Mouse (Mus musculus) urinary bladder, adult 2 months (tissue): Measurements from ENCODE around the gene Vmn2r117. TPM values are rescaled to one million over a fixed set of nuclear protein-coding genes. Genes with fewer than 3 reads are reported as not detected.
"Not testable (repeated sequence)": the region's sequence is repeated elsewhere in the genome, so short reads cannot be mapped to it uniquely, and the experiment has no call there.

Source experiments
- DNase-seq: peaks from one replicate; pipeline ENCODE4 v3.0.0; 2022; ENCODE audit warnings: low spot score
- polyA plus RNA-seq: library from polyadenylated mRNA; depleted of rRNA; stranded (reverse); fragments of >200 nt; gene quantifications from 2 replicates; pipeline ENCODE4 v1.2.3, GENCODE M21; 2012; rRNA removed

The Vmn2r117 gene
- not detected in 2 replicates for polyA plus RNA-seq

DNA sequence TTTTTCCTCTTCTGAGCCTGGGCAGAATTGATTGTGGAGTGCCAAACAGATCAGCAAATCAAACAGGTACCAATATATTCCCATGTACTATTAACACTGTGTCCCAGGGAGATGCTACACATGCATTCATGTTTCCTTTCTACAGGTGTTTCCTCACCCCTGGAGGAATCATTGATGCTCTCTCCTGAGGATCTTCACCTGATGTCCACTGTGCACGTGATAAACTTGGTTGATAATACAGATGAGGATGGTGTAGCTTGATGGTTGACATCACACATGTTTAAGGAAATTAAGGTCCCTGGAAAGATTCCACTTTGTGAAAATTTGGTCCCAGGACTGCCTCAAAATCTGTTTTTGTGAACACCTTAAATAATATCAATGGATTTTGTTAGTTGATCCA, at the start of gene Vmn2r117:
Vmn2r117 (minus strand) TSS at position 101 of the 400 bp plus-strand sequence.
- not testable (repeated sequence) for DNase-seq

DNA sequence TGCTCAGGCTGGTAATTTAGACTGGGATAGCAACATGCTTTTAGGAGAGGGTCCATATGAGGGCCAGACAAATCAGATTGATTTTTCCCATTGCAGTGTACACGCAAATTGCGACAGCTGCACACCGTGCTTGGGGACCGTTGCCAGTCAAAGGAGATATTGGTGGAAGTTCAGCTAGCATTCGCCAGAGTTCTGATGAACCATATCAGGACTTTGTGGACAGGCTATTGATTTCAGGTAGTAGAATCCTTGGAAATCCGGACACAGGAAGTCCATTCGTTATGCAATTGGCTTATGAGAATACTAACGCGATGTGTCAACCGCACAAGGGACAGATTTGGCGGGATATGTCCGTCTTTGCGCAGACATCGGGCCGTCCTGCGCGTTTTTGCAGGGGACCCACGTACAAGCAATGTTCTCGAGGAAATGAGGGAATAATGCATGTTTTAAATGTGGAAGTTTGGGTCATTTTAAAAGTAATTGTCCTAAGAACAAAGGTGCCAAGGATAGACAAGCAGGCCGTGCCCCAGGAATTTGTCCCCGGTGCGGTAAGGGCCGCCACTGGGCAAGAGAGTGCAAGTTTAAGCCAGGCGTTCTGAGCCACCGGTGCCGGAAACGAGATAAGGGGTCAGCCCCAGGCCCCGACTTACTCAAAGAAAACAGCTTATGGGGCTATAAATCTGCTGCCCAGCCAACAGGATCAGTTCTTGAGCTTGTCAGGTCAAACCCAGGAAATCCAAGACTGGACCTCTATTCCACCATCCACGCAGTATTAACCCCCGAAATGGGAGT, 43.6 kb upstream of the Vmn2r117 start:
- not testable (repeated sequence) for DNase-seq

DNA sequence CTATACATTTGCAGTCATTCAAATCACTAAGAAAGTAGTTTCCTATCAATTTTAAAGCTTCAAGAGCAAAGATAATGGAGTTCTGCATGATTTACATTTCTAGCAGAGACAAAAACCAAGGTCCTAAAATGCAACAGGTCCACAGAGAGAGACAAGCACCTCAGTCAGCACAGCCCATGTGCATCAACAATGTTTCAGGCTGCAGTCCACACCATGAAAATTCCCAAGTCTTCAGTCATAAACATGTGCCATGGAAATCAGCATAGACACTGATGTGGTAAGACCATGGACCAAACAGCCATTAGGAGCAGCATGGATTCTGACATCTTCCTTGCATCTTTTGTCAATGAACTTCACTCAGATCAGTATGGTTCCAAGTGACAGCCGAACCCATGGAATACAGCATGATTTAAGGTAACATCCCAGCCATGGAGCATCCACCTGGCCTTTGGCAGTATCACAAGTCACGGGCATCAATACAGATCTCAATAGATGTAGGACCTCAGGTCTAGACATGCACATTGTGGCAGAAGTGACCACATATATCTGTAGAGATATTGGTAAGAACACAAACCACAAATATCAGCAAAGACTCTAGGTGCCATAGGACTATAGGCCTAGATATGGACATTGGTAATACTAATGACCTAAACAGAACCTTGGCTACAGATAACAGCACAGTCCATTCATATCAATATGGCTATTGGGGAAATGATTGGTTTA, 39.4 kb upstream of the Vmn2r117 start:
- no peak for DNase-seq

DNA sequence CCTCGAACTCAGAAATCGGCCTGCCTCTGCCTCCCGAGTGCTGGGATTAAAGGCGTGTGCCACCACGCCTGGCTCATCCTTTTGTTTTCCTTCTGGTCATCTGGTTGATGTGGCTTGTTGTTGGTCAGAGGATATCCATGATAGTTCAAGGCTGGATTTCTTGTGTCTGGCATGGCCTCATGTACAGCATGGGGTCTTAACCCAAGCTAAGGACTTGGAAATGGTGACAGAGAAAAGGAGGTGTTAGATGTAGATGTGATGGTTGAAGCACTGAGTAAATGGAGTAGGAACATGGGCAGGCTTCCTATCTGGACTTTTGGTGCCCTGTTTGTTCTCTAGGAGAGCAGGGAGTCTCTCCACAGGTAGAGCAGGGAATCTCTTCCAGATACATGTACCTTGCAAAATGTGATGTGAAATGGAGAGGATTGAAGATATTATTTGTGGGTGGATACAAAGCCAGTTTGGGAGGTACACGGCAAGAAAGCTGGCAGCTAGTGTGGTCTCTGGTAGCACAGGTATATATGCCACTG, 46.3 kb downstream of the Vmn2r117 start:
- DNase-seq, result no peak

Other genes with a start within 250 kb of the Vmn2r117 start
- gene Vmn2r114, start 167.2 kb downstream of the Vmn2r117 start, polyA plus RNA-seq, result not detected in 2 replicates
- gene Vmn2r115, start 136.0 kb downstream of the Vmn2r117 start, polyA plus RNA-seq, result not detected in 2 replicates
- gene Vmn2r116, start 95.1 kb downstream of the Vmn2r117 start, polyA plus RNA-seq, result not detected in 2 replicates
- gene Zfp213, start 84.5 kb upstream of the Vmn2r117 start, polyA plus RNA-seq, result 7.6 and 7.8 TPM in 2 replicates
- 9.2 and 11.9 TPM in 2 replicates for gene Zfp13, start 119.8 kb upstream of the Vmn2r117 start, polyA plus RNA-seq
- gene Zscan10, start 121.2 kb upstream of the Vmn2r117 start, polyA plus RNA-seq, result 0.04 TPM in 2 replicates
- gene Mmp25, start 165.6 kb upstream of the Vmn2r117 start, polyA plus RNA-seq, result 0.22 and 0.29 TPM in 2 replicates
- gene Bicdl2, start 180.8 kb upstream of the Vmn2r117 start, polyA plus RNA-seq, result 9.2 and 11.7 TPM in 2 replicates
- gene Hcfc1r1, start 193.9 kb upstream of the Vmn2r117 start, polyA plus RNA-seq, result 136 and 183 TPM in 2 replicates
- 13.2 and 16.9 TPM in 2 replicates for gene Thoc6, start 194.2 kb upstream of the Vmn2r117 start, polyA plus RNA-seq
- 17.4 and 26.7 TPM in 2 replicates for gene Tnfrsf12a, start 197.8 kb upstream of the Vmn2r117 start, polyA plus RNA-seq
- gene Cldn6, start 199.6 kb upstream of the Vmn2r117 start, polyA plus RNA-seq, result 0.04 TPM in 1 of 2 replicates, not detected in the other
- gene Cldn9, start 204.3 kb upstream of the Vmn2r117 start, polyA plus RNA-seq, result not detected in 2 replicates
- 0.10 and 0.23 TPM in 2 replicates for gene 1520401A03Rik, start 243.1 kb upstream of the Vmn2r117 start, polyA plus RNA-seq
- gene Pkmyt1, start 246.6 kb upstream of the Vmn2r117 start, polyA plus RNA-seq, result 10.4 and 15.3 TPM in 2 replicates